Mouse (Mus musculus): ENCODE results near the gene Arcn1.

- TF ChIP-seq CTCF (IDR thresholded peaks at IDR 0.05; ENCODE audit: low read depth, low read length) (no peak), POLR2A (IDR thresholded peaks at IDR 0.05; ENCODE audit: extremely low read depth, insufficient read depth, low read length) (no peak)
Measured at GRCm38 (mm10) chr9:44713080-44713479, 54.6 kb downstream of the Arcn1 start.
